Mouse (Mus musculus): ENCODE results near the gene H2-D1.

DNA sequence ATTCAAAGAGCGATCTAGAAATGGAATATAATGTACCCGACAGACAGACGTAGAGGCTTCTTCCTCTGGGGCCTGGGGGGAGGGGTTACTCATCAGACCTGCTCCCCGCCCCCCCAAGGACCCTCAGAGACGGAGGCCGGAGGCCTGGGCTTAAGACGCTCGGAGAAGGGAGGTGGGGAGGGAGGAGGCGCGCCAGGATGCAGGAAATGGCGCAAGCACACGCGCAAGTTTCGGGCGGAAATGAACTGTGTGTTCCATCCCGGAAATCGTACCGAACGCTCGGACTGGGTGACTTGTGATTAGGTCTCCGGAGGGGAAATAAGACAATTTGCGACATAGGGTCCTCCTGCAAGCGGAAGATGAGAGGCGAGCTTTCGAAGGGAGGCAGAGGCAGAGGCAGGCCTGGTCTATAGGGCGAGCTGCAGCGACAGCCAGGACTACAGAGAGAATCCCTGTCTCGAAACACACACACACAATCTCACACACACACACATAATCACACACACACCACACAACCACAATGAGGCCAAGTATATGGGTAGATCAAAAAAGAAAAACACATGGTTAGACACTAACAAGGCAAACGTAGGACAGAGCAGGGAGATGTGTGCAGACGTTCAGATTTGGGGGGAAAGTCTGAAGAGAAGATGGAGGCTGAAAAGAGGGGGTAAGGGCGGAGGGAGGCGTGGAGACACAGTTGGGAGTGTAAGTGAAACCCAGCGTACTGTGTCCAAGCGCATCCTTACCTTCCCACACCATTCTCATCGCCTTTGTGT lies 26.7 kb upstream of the H2-D1 start, which contains the start of gene Nfkbil1:
- TF ChIP-seq CTCF (IDR thresholded peaks at IDR 0.05; ENCODE audit: low read depth, low read length) (no peak), POLR2A (IDR thresholded peaks at IDR 0.05; ENCODE audit: extremely low read depth, insufficient read depth, low read length) (peak; percentile 60; the same call in 1 of the 2 replicates)

Measured in liver, adult 2 months (tissue).